Mouse (Mus musculus): Measurements from ENCODE around the gene Uri1.

The Uri1 gene

DNA sequence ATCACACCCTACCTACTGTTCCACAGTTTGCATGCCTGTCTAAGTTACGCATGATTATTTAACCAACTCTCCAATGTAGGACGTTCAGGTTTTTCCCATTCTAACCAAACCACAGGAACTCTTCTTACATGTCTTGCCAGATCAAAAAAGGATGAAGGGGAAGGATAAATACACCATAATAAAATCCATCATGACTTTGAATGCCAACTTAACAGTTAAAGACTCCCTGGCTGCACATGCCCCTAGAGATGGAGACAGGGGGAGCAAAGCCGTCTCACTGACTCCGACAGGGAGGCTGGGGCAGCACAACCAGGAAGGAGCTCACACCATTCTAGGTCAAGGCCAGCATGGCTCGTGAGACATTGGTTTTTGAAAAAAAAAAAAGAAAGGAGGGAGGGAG, 8.0 kb downstream of the Uri1 start:
- in situ Hi-C loops (cut with MboI; ENCODE audit: low sequenced_read_pairs) = no loop called here

DNA sequence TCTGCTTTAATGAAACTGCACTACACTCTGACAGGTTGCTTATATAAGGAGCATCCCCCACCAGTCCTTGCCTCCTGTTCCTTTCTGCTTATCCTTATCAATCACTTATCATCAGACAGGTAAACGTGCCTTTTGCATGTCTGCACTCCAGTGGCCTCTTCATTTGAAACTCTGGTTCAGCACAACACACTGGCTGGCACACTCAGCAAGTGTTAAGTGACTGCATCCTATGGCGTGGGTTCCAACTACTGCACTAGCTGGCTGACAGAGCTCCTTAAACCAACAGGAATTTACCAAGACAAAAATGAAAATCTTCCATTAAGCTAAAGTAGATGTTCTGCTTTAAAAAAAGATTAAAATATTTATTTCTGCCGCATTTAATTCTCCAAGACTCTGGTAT, 9.4 kb downstream of the Uri1 start:
- in situ Hi-C loops (cut with MboI; ENCODE audit: low sequenced_read_pairs) = no loop called here

DNA sequence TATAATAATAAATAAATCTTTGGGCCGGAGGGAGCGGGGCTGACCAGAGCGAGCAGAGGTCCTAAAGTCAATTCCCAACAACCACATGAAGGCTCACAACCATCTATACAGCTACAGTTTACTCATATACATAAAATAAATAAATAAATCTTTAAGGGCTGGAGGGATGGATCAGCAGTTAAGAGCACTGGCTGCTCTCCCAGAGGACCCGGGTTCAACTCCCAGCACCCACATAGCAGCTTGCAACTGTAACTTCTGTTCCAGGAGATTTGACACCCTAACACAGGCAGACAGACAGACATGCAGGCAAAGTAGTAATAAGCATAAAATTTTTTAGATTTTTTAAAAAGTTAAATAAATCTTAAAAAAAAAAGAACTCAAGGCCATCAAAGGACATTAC, 10.5 kb downstream of the Uri1 start:
- in situ Hi-C loops (cut with MboI; ENCODE audit: low sequenced_read_pairs) = no loop called here

DNA sequence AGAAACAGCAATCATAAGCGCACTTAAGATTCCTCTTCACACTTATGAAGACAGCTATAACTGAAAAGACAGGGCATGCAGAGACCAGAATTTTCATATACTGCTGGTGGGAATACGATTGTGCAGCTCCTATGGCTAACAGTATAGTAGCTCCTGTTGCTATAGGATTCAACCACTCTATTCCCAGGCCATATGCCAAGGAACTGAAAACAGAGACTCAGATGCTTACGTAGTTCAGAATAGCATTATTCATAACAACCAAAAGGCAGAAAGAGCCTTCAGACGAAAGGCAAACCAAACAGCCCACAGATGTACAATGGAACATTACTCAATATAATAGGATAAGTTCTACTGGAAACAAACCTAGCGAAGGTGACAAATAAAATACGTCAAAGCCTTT, 15.0 kb downstream of the Uri1 start:
- in situ Hi-C loops (cut with MboI; ENCODE audit: low sequenced_read_pairs) = no loop called here

DNA sequence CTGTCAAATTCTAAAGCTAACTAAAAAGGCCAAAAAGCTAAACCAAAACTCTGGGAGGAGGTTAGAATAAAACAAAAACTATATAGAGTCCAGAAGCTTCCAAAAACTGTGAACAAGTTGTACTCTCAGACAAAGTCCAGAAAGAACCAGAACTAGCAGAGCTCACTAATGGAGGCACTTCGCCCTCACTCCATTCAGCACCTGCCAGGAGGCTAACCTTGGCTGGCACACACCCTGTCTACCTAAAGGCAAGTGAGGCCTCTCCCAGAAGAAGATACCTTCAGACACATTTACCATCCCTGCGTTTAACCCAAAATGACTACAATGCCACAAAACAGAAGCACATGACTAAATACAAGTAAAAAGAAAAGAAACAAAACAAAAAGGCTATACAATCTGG, 20.9 kb downstream of the Uri1 start:
- in situ Hi-C loops (cut with MboI; ENCODE audit: low sequenced_read_pairs) = no loop called here

DNA sequence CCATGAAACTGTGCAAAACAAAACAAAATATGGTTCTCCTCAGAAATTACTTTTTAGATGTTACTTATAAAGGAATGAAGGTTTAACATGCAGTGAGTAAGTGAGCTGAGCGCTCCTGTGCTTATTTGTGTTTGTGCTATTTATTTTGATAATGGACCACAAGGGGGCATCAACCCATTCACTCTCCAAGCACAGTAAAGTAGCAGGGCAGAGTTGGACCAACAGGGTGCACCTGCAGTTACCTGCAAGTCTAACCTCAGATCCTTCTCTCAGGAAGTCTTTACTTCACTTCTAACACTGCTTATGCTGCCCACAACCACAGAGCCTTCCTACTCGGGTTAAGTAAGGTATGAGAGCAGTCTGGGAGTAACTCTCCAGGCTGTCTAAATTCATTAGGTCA, 23.7 kb downstream of the Uri1 start:
- in situ Hi-C loops (cut with MboI; ENCODE audit: low sequenced_read_pairs) = no loop called here

DNA sequence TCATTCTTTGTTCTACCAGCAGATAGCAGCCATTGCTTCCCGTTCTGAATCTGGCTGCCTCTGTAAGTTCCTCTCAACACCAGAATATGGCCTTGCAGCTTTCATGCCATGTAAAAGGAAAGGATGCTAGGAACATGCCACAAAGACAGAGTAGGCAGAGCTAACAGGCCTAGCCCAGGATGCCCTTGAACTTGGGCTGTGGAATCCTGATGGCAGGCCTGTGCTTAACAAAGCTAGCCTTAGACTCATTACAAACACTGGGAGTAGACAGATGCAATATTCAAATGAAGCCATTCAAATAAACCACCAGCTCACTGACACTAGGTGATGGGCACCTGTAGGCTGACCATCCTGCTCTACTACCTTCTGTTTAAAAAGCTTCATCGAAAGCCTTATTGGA, 30.5 kb downstream of the Uri1 start:
- in situ Hi-C loops (cut with MboI; ENCODE audit: low sequenced_read_pairs) = no loop called here

DNA sequence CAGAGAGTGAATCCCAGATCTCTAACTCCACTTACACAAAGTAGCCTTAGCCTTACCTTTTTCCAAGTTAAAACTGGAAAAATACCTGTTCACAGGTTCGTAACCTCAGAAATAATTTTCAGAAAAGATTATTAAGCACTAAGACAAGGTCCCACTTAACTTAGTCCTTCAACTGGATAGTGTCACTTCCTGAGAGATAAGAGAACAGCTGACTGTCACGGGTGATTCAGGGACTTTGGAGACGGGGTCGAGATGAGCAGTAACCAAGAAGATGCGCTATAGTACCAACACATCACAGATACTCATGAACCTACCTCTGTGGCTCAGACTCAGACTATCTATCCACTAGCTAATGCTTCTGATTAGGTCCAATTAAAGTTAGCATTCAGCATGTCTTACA, 38.5 kb downstream of the Uri1 start:
- in situ Hi-C loops (cut with MboI; ENCODE audit: low sequenced_read_pairs) = loop anchor here (10.0 kb wide), 1 partner anchor 140 kb away; no protein-coding TSS in a partner anchor

DNA sequence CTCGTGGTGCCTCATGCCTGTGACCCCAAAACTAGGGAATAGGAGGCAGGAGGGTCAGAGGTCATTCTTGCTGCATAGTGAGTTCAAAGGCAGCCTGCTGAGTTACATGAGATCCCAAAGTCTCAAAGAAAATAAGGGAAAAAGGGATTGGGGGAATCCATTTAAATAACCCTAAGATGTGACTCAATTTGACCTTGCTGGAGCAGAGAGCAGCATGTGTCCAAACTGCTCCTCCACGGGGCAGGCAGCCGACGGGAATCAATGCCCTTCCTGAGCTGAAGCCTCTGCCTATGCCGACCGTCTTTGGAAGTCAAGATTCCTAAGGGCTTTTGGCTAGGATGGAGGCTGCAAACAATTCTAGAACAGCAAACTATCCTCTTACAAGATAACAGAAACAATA, 39.9 kb downstream of the Uri1 start:
- in situ Hi-C loops (cut with MboI; ENCODE audit: low sequenced_read_pairs) = loop anchor here (10.0 kb wide), 1 partner anchor 141 kb away; no protein-coding TSS in a partner anchor

DNA sequence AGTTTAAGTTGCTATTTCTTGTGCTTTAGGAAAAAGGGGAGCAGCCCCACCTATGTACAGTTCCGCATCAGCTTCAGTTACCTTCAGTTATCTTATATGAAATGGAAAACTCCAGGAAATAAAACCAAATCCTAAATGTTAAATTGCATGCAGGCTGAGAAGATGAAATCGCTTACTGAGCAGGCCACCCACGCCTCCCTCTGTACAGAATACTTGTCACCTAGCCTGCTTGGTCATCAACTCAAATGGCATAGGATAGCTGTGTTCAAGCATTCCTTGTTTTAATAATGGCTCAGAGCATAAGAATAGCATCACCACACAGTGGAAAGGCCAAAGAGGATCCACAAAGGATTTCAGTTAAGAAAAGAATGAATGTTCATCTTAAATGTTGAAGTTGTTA, 43.6 kb downstream of the Uri1 start:
- in situ Hi-C loops (cut with MboI; ENCODE audit: low sequenced_read_pairs) = loop anchor here (10.0 kb wide), 1 partner anchor 145 kb away; no protein-coding TSS in a partner anchor

DNA sequence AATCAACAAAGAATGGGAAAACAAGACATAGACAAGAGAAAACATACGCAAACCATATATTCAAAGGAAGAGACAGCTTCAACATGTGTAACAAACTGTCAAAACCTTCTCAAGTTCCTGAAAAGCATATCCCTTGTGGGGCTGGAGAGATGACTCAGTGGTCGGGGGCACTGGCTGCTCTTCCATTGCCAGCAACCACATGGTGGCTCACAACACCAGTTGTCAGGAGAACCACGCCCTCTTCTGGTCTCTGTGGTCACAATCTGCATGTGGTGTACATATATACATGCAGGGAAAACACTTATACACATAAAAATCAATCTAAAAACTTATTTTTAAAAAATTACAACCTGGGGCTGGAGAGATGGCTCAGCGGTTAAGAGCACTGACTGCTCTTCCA, 44.9 kb downstream of the Uri1 start:
- in situ Hi-C loops (cut with MboI; ENCODE audit: low sequenced_read_pairs) = no loop called here

DNA sequence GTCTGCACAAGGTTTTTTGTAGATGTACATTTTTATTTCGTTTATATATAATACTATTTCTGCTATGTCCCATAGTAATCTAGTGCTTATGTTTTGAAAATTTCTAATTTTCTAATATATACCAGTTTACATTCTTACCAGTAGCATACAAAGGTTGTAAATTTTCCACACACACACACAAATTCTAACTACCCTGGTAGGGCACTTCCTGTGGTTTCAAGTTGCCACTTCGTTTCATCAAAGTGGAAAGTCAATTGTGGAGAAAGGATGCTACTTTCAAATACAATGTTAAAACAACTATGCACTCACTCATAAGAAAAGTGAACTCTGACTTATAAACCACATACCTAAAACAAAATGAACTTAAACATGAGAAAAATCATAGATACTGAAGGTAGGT, 45.7 kb downstream of the Uri1 start:
- in situ Hi-C loops (cut with MboI; ENCODE audit: low sequenced_read_pairs) = no loop called here

DNA sequence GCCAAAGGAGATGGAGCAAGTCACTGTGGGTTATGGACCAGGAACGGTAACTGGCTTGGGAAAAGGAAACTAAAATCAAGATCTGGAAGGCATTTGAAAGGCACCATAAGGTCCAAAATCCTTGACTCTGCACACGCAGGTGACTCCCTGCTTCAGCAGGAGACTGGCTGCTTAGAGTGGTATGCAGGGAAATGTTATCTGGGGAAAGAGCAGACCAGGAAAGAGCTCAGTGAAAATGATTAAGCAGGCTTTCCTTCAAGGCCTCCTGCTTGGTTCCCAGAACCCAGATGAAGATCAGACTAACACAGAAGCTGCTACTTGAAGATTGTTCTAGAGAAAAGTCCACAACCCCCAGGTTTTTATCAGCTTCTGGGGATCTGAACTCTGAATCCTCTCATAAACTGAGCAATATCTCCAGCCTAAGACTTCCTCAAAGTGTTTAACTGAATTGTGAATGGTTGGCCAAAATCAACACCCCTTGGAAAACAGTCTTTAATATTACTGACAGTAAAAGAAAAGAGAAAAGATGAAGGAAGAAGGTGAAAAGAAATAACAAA, 50.3 kb downstream of the Uri1 start:
- in situ Hi-C loops (cut with MboI; ENCODE audit: low sequenced_read_pairs) = no loop called here

DNA sequence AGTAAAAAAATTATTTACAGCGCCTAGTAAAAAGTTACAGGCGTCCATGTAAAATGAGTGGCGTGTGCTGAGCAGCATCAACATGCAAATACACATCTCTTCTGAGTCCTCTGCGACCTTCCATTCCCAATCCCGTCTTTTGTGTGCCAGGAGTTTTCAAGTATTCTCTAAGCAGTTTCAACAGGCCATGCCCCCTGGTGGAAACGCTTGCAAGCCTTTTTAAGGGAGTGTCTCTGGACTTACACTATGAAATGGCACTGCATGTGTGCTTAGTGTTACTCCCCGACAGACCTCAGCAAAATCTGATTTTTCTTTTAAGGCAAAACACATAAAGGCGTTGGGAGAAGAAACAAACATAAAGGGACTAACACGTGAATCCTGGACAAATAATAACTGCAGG, 50.8 kb downstream of the Uri1 start:
- in situ Hi-C loops (cut with MboI; ENCODE audit: low sequenced_read_pairs) = no loop called here

DNA sequence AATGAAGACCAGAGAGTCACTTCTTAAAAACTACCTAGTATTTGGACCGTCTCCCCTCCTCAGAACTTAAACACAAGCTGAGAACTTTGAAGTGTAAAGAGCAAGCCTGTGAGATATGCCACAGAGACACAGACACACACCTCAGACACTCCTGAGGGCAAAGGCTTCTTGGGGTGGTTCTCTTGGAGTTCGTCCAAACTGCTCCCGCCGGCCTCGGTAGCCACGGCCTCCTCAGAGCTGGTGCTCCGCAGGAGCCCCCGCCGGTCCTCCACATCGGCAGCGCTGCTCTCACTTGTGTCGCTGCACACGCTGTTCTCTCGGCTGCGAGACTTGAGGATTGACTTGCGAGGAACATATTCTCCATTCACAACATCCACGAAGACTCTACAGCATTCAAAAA, 61.0 kb downstream of the Uri1 start:
- in situ Hi-C loops (cut with MboI; ENCODE audit: low sequenced_read_pairs) = no loop called here

DNA sequence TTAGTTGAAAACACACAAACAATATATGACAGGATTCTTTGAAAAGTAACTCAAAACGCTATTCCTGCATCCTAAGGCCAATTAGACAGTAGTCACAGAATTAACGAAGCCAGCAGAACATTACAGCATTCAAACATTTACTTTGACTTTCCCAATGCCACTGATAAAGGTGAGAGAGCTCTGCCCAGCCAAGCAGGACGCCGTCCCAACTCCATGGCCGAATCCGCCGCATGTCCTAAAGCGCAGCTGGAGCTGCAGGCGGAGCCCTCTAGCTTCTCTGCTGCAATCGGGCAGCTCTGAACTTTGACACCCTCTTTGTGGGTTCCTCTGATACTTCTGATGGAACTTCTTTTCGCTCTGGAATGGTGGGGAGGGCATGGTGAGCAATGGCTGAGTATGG, 62.1 kb downstream of the Uri1 start:
- in situ Hi-C loops (cut with MboI; ENCODE audit: low sequenced_read_pairs) = no loop called here

DNA sequence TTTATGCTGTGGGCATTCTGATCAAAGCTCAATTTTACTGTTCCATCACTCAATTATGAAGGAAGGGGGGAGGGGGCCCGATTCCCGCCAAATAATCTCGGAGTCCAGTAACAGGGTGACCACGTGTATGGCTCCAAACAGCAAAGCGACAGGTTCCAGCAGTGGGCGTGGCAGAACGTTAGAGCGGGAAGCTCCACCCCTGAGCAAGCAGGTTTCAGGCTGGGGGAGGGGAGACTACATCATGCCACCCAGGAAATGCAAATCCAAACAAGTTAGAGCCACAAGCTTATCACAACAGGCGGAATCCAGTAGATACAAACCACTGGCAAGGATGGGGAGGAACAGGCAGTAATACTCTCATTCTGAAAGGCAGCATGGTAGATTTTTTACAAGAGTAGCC, 71.5 kb downstream of the Uri1 start:
- in situ Hi-C loops (cut with MboI; ENCODE audit: low sequenced_read_pairs) = no loop called here

DNA sequence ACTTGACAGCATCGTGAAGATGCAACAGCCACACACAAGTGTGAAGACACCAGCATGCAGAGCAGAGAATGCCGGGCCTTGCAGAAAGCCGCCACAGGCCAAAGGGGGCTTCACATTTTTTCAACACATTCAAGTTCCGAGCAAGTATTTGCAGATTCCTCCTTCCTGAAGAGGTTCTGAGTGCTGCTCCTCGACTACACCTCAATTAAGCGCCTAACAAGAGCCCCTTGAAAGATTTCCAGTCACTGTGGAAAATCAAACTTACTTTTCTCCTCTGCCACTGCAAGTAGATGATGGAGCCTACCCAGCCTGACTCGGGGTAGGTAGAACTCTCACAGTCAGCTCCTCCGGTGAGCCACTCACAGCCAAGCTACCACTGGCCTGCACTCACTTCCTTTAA, 86.9 kb downstream of the Uri1 start:
- in situ Hi-C loops (cut with MboI; ENCODE audit: low sequenced_read_pairs) = no loop called here

DNA sequence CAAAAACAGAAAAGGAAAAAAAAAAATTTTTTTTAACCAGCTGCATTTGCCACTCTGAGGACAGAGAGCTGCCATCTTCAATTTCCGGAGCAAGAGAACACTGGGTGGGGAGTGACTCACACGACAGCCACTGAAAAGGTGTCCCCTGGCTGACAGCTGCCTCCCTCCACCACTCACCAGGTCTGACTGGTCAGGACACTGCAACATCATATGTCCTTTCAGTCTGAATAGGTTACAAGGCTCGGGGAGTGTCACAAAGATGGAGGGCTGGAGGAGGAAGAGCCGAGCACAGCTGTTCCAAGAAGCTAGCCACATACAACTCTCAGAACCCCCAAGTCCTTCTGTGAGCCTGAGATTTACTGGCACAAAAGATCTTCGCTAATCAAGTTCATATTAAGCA, 87.6 kb downstream of the Uri1 start:
- in situ Hi-C loops (cut with MboI; ENCODE audit: low sequenced_read_pairs) = no loop called here

DNA sequence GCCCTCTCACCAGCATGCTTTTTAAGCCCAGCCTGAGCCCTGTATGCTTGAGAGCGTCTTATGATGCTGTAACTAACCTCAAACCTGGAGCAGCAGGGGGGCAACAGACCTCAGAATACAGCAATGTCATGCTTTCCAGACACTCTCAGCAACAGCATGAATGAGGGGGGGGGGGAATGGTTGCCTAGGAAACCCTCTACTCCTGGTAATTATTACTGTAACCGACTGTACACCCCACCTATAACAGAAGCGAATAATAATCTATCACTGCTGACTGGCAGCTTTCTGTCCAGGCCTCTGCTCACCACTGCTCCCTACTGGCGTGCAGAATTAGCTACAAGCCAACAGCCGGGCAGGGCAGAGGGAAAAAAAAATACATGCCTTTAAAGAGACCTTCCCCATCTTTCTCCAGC, 88.6 kb downstream of the Uri1 start:
- in situ Hi-C loops (cut with MboI; ENCODE audit: low sequenced_read_pairs) = no loop called here

DNA sequence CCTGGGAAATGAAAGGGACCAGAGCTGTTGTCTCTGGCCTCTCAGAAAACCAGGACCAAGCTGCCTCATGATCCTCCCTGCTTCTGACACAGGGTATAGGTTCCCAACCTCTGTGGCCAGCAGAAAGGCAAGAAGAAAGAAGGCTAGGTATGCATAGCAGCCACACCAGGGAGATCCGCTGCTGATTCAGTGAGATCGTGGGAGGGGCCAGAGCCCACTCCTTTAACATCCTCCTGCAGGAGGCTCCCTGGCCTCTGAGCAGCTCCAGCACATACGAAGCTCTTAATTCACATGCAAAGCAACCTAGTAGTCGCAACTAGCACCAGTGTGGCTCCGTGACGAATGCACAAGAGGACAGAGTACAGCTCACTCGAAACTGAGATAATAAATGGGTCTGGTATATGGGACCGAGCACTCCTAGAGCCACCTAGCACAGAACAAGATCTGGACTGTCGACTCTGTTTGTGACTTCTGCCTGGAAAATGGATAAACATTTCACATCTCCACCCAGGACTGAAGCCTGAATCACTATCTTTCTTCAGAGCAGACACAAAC, 89.5 kb downstream of the Uri1 start:
- in situ Hi-C loops (cut with MboI; ENCODE audit: low sequenced_read_pairs) = no loop called here

DNA sequence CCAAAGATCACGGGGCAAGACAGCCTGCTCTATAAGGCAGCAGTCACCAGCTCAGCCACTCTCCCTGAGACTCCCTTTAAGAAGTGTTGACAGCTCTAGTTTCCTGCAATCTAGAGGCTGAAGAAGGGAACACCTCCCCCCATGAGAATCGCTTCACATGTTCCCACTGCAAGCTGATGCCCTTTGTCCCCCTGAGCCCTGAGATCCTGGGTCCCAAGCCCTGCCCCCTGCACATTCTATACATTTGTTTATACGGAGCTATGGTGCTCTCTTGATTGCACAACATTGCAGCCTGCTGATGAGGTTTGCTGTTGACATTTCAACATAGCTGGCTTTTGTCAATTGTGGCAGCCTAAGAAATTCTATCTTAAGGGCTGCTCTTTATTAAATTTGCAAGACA, 91.7 kb downstream of the Uri1 start:
- in situ Hi-C loops (cut with MboI; ENCODE audit: low sequenced_read_pairs) = no loop called here

DNA sequence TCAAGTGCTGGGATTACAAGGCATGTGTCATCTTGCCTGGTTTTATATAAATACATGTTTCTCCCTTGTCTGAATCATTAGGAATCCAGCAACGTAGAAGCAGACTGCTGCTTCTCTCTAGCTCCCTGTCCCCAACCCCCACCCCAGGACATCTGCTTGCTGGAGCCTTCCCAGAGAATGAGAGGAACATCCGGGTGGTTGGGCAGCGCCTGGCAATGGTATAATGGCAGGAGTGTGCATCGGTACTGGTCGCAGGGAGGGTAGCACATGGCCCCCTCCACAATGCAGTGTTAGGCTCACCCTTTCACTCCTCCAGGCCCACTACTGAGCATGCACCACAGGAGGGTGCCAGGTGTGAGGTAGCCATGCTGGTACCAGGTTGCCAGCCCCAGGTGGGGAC, 93.6 kb downstream of the Uri1 start:
- in situ Hi-C loops (cut with MboI; ENCODE audit: low sequenced_read_pairs) = no loop called here
